Mouse (Mus musculus) megakaryocyte, embryonic 14.5 days (primary cell): ENCODE measurements around the gene Stk39.

ENCODE experiments used
- FLI1 ChIP-seq: IDR thresholded peaks from 2 replicates; pipeline ENCODE4 v1.6.1; 2012; ENCODE audit warnings: low read length, inconsistent platforms, mixed read lengths
- GATA1 ChIP-seq: IDR thresholded peaks from 3 replicates; pipeline ENCODE4 v1.6.1; 2012; ENCODE audit warnings: mixed read lengths, low read length, inconsistent platforms, borderline replicate concordance

GRCm38 (mm10) chr2:68393611-68394549 is 78.2 kb downstream of the Stk39 start:
- TF ChIP-seq GATA1: no peak
- TF ChIP-seq FLI1: no peak
